Mouse (Mus musculus): ENCODE measurements around the gene Prl7a2.

The Prl7a2 gene

GRCm38 (mm10) chr13:27667936-27668335 lies at the start of gene Prl7a2:
Prl7a2 (minus strand) TSS chr13:27668036.
- Histone ChIP-seq H3K4me3 (replicated peaks; ENCODE audit: low read length) (no peak within 1 kb of the TSS), H3K9me3 (ENCODE audit: low read length) (peaks cover 5% of the 10 kb centered on the region; the same call in 1 of the 2 replicates), H3K4me1 (replicated peaks; ENCODE audit: low read depth, low read length) (no peaks in the 10 kb centered on the region), H3K27me3 (ENCODE audit: insufficient read depth, low read length) (no peaks in the 10 kb centered on the region), H3K36me3 (ENCODE audit: insufficient read depth, low read length) (no peaks in the 10 kb centered on the region)
- TF ChIP-seq POU5F1 (IDR thresholded peaks at IDR 0.05; ENCODE audit: borderline replicate concordance, low read length) (no peak), CTCF (conservative IDR thresholded peaks at IDR 0.05; ENCODE audit: low read length) (no peak), NANOG (IDR thresholded peaks at IDR 0.05; ENCODE audit: borderline replicate concordance, low read length) (no peak)

- H3K4me3 ChIP-seq (replicated peaks; ENCODE audit: low read length): no peak within 1 kb of the TSS
- no peaks in the 10 kb centered on the region for H3K27me3 ChIP-seq (ENCODE audit: insufficient read depth, low read length)
- H3K36me3 ChIP-seq (ENCODE audit: insufficient read depth, low read length): no peaks in the 10 kb centered on the region
- no peaks in the 10 kb centered on the region for H3K9me3 ChIP-seq (ENCODE audit: low read length)
- no peak for TF ChIP-seq POU5F1 (IDR thresholded peaks at IDR 0.05; ENCODE audit: borderline replicate concordance, low read length)
- TF ChIP-seq NANOG (IDR thresholded peaks at IDR 0.05; ENCODE audit: borderline replicate concordance, low read length): no peak
- no peak for TF ChIP-seq CTCF (conservative IDR thresholded peaks at IDR 0.05; ENCODE audit: low read length)
- H3K4me1 ChIP-seq (replicated peaks; ENCODE audit: low read depth, low read length): no peaks in the 10 kb centered on the region
Observed at GRCm38 (mm10) chr13:27716636-27717035, 48.8 kb upstream of the Prl7a2 start, which contains the start of gene Prl7d1. Prl7d1 (minus strand) TSS chr13:27716736.

GRCm38 (mm10) chr13:27706521-27706920 lies 38.7 kb upstream of the Prl7a2 start:
- Histone ChIP-seq H3K36me3 (ENCODE audit: insufficient read depth, low read length) (no peaks in the 10 kb centered on the region), H3K4me1 (replicated peaks; ENCODE audit: low read depth, low read length) (no peaks in the 10 kb centered on the region), H3K9me3 (ENCODE audit: low read length) (no peaks in the 10 kb centered on the region), H3K27me3 (ENCODE audit: insufficient read depth, low read length) (no peaks in the 10 kb centered on the region), H3K4me3 (replicated peaks; ENCODE audit: low read length) (no peak overlapping the region)
- TF ChIP-seq POU5F1 (IDR thresholded peaks at IDR 0.05; ENCODE audit: borderline replicate concordance, low read length) (no peak), CTCF (conservative IDR thresholded peaks at IDR 0.05; ENCODE audit: low read length) (no peak), NANOG (IDR thresholded peaks at IDR 0.05; ENCODE audit: borderline replicate concordance, low read length) (no peak)

- no peaks in the 10 kb centered on the region for H3K9me3 ChIP-seq (ENCODE audit: low read length)
- TF ChIP-seq CTCF (conservative IDR thresholded peaks at IDR 0.05; ENCODE audit: low read length) (no peak), POU5F1 (IDR thresholded peaks at IDR 0.05; ENCODE audit: borderline replicate concordance, low read length) (no peak), NANOG (IDR thresholded peaks at IDR 0.05; ENCODE audit: borderline replicate concordance, low read length) (no peak)
- no peaks in the 10 kb centered on the region for H3K27me3 ChIP-seq (ENCODE audit: insufficient read depth, low read length)
- H3K4me3 ChIP-seq (replicated peaks; ENCODE audit: low read length): no peak overlapping the region
- H3K36me3 ChIP-seq (ENCODE audit: insufficient read depth, low read length): no peaks in the 10 kb centered on the region
- H3K4me1 ChIP-seq (replicated peaks; ENCODE audit: low read depth, low read length): no peaks in the 10 kb centered on the region
Observed at GRCm38 (mm10) chr13:27660747-27661146, 7.1 kb downstream of the Prl7a2 start.

GRCm38 (mm10) chr13:27642393-27642792 lies 25.4 kb downstream of the Prl7a2 start, which contains the start of gene Prl7a1:
Prl7a1 (minus strand) TSS chr13:27642493.
- Histone ChIP-seq H3K36me3 (ENCODE audit: insufficient read depth, low read length) (no peaks in the 10 kb centered on the region), H3K9me3 (ENCODE audit: low read length) (no peaks in the 10 kb centered on the region), H3K27me3 (ENCODE audit: insufficient read depth, low read length) (no peaks in the 10 kb centered on the region), H3K4me3 (replicated peaks; ENCODE audit: low read length) (no peak within 1 kb of the TSS), H3K4me1 (replicated peaks; ENCODE audit: low read depth, low read length) (no peaks in the 10 kb centered on the region)
- no peak for TF ChIP-seq POU5F1 (IDR thresholded peaks at IDR 0.05; ENCODE audit: borderline replicate concordance, low read length)
- no peak for TF ChIP-seq NANOG (IDR thresholded peaks at IDR 0.05; ENCODE audit: borderline replicate concordance, low read length)
- TF ChIP-seq CTCF (conservative IDR thresholded peaks at IDR 0.05; ENCODE audit: low read length): no peak

- Histone ChIP-seq H3K4me3 (replicated peaks; ENCODE audit: low read length) (no peak within 1 kb of the TSS), H3K27me3 (ENCODE audit: insufficient read depth, low read length) (no peaks in the 10 kb centered on the region), H3K4me1 (replicated peaks; ENCODE audit: low read depth, low read length) (no peaks in the 10 kb centered on the region), H3K36me3 (ENCODE audit: insufficient read depth, low read length) (no peaks in the 10 kb centered on the region), H3K9me3 (ENCODE audit: low read length) (no peaks in the 10 kb centered on the region)
- TF ChIP-seq CTCF (conservative IDR thresholded peaks at IDR 0.05; ENCODE audit: low read length) (no peak), POU5F1 (IDR thresholded peaks at IDR 0.05; ENCODE audit: borderline replicate concordance, low read length) (no peak), NANOG (IDR thresholded peaks at IDR 0.05; ENCODE audit: borderline replicate concordance, low read length) (no peak)
Observed at GRCm38 (mm10) chr13:27610482-27610881, 57.4 kb downstream of the Prl7a2 start, which contains the start of gene Prl7b1. Prl7b1 (minus strand) TSS chr13:27610582.
